Mouse (Mus musculus) CD4-positive helper T cell, adult 2 months (primary cell): ENCODE measurements around the gene Cnot6l.

Experiments used
- DNase-seq: peaks from one replicate; pipeline ENCODE4 v3.0.0-alpha.2; 2012; ENCODE audit warnings: low read depth, missing footprints, low spot score

Cnot6l gene

DNA sequence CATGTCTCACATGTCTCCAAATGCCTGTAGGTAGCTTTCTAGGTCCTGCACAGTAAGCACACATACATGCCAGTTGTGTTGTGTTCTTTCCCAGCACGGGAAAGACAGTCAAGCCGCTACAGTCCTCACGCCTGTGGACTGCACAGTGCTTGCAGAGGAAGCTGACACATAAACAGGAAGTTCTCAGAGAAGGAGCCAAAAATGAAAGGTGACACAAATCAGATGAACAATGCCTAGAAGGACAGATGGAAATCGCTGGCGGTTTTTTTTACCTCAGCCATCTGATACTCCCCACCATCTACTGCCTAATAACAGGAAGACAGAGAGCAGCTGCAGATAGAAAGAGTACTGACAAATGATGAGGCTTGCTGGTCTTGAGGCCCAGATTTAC is at the start of gene Cnot6l:
Gene Cnot6l (minus strand): TSS at position 151 of the 391 bp plus-strand sequence.
- DNase-seq = peak; percentile 87

DNA sequence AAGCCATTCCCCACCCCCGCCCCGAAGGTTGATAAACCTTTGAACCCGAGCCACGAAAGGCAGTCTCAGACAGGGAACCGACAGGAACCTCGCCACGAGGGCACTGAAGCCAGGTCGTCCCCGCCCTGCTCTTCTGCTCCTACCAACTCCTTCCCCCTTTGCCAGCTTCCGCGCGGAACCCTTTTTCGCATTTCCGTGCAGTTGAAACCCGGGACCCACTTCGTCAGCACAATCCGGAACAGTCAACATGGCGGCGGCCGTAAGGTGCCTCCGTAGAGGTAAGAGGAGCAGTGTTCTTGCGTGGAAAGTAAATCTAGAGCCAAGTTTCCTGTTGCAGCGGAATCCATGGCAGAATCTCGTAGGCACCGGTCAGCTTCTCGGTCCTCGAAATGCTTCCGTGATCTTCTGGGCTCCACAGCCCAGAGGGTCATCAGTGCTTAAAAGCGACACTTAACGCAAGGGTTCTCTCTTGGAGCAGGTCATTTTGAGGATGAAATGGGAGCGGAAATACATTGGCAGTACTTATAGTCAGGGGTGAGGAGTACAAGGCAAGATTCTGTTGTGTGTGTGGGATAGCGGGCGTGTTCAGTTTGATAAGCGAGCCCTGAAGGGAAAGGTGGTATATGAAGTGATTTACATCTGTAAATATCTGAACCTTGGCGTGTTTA is 46.1 kb upstream of the Cnot6l start:
- peak; percentile 95 for DNase-seq

DNA sequence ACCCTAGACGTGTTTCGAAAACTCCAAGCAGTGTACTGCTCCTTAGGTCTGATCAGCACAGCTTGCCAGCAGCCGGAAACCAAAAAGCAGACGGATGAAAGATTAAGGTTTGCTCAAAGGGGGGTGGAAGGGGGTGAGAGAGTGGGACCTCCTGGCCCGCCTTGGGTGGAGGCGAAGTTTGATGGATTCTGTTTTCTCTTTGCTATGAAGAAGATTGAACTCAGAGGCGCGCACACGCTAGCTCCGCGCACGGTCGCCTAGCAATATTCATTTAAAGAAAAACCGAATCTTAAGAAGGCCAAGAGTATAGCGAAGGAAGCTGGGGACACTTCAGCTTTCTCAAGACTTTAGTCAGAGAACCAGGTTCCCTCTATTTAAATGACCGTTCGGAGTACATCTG is 45.5 kb upstream of the Cnot6l start, which contains the start of gene Mrpl1:
Gene Mrpl1 (plus strand): TSS at position 35 of the 400 bp plus-strand sequence.
- peak; percentile 87 for DNase-seq

DNA sequence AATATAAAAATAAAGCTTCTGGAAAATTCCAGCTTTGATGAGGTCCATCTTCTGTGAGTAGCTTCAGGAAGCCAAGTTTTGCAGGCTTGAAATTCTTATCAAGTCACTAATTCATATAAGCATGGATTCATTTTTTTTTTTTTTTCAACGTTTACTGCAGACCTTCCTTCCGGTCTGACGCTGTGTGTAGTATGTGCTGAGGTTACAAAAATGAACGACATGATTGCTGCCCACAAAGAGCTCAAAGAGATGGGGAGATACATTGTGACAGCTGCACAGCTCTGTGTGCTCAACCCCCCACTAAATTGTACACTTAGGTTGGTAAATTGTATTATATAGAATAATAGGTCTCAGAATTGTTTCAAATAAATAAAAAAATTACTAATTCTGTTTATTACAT is 44.6 kb upstream of the Cnot6l start:
- DNase-seq = peak; percentile 82

DNA sequence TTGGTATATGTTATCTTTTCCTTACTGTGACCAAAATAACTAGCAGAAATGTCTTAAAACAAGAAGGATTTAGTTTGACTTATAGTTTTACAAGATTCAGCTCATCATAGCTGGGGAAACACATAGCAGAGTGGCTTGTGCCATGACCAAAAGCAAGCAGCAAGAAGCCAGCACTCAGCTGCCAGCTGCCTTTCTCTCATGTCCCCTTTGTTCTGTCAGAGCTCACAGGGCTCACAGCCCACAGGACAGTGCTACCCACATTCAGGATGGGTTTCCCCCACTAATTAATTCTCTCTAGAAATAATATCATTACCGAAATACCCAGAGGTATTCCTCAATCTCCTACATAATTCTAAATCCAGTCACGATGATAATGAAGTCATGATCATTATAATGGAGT is 43.6 kb upstream of the Cnot6l start:
- DNase-seq = no peak

DNA sequence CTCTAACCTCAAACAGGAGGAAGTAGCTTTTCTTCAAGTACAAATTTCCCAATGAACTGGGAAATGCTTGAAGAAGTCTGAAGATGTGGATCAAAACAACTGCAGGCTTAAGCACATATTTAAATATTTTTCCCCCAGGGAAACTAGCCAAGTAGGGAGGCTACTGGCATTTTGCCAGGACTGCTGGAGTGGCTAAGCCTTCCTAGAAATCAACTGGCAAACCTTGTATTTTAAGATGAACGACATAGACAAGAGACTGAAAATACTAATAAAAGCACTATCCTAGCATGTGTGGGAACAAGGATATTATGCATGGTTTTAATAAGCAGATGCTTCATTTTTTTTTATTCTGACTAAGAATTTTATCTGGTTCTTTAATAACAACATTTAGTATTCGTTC is 42.9 kb upstream of the Cnot6l start:
- no peak for DNase-seq

DNA sequence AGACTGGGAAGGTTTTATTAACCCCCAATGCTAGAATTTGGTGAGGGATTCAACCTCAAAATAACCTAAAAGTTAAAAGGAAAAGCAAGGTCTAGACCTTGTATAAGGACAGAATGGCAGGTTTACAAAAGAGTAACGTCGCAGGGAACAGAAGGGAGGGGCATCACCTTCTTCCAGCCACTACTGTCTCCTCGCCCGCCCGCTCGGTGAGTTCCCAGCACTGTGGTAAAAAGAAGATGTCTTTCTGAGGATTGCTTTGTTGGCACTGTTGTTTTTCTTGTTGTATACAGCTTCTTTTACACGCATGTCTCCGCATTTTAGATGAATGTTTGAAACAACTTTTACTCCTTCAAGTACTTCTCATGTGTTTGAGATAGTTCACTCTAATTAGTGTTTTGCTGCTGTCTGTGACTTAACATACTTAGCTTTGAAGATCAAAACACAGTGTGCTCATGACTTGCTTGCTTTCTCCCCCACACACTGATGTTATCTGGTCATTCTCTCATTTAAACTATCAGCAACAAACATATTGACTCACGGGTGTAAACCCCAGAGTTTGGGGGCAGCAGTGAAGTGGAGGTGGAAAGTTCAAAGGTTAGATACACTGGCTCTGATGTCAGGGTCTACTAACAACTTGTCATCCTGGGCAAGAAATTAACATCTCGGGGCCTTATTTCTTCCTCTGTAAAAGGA is 37.6 kb upstream of the Cnot6l start:
- DNase-seq = peak; percentile 66

DNA sequence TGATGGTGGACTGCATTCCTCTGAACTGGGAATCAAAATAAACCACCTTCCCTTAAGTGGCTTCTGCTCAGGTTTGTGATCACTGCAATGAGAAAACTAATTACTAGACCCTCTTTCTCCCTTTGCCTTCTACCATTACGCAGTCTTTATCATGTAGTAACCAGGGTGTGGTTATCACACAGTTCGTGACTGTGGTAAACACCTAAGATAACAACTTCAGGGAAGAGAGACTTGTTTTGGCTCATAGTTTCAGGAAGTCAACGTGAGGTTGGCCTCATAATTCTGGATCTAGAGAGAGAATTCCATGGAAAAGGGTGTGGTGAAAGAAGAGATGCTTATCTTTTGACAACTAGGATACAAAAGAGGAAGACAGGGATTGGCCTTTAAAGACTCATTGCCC is 36.3 kb upstream of the Cnot6l start:
- DNase-seq = peak; percentile 29

DNA sequence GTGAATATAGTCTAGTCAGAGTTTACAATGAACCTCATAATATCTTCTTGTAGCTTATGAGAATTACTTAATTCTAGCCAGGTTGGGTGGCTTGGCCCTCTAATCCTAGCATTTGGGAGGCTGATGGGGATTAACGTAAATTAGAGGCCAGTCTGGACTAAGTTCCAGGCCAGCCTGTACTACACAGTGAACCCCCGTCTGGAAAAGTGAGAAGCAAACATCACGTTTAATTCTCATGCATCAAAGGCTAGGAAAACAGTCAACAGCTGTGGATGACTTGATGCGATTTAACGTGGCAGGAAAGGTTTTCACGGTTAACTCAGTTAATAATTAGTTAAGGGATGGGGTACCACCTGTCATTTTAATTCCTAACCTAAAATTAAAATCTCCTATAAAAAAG is 34.3 kb upstream of the Cnot6l start:
- DNase-seq = no peak

DNA sequence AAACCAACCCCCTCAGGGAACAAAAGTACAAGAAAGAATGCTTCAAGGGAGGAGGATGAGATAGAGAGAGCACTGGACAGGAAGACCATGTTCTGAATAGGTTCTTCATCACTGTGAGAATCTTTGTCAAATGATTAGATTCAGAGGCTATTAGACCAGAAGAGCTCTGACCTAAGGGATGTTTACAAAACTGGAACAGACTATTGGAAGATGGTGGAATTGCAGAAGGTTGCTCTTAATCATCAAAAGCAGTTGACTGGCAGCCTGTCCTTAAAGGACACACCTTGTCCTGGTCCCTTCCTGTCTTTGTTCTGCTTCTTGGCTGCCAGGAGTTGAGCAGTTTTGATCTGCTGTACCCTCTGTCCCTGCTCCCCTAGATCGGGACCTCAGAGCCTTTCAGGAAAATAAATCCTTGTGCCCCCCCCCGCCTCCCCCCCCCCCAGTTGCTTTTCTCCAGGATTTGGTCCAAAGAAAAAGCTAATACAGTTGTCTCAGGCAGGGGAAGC is 32.6 kb upstream of the Cnot6l start:
- DNase-seq = no peak

DNA sequence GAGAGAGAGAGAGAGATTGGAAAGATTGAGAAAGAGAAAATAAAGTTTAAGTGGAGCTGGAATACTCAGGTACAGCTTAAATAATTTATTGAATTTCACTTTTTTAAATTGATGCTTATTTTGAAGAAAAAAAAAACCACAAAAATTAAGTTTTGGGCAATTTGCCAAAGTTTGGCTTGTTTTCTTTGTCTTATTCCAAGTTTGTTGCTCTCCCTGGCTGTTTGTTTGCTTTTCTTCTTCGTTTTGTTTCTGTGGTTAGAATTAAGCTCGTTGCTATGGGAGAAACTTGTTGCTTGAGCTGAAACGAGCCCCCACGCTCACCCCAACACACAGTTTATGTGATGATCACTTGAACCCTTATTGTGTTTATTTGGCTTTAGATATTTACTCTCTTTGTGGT is 27.3 kb upstream of the Cnot6l start:
- DNase-seq = no peak

DNA sequence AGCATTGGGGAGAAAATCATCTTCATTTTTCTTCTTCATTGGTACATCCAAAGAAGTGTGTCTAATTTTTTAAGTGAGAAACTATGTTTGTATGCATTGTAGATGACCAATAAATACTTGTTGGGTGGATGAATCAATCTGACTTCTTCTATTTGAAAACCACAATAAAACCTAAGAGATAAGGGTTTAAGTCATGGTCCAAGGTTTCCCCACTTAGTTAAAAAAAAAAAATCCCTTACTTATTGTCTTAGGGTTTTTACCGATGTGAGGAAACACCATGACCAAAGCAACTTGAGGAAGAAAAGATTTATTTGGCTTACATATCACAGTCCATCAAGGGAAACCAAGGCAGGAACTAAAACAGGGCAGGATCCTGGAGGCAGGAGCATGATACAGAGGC is 25.8 kb upstream of the Cnot6l start:
- no peak for DNase-seq

DNA sequence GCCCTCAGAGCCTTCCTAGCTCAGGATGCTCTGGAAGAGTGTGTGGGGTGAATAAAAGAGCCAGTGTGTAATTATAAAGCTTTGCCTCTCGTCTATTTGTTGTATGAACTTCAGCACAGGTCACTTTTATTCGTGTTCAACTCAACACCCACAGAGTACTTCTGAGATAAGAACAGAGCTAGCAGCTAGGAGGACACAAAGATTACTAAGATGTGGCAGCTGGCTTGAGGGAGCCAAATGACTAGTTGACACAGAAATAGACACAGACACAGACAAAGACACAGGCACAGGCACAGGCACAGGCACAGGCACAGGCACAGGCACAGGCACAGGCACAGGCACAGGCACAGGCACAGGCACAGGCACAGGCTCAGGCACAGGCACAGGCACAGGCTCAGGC is 20.0 kb upstream of the Cnot6l start:
- no peak for DNase-seq

DNA sequence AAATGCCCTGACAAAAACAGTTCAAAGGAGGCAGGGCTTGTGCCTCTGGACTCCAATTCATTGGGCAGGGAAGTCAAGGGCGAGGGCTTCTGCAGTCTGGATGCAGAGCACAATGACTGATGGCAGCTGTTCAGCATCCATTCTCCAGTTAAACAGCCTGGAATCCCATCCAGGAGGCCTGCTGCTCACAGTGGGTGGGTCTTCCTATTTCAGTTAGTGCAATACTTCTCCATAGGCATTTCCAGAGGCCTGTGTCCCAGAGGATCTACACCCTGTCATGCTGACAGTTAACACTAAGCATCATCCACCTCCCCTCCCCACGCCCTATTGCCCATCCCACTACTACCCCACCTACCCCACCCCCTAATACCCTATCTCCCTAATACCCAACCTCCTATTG is 19.2 kb upstream of the Cnot6l start:
- DNase-seq = no peak

DNA sequence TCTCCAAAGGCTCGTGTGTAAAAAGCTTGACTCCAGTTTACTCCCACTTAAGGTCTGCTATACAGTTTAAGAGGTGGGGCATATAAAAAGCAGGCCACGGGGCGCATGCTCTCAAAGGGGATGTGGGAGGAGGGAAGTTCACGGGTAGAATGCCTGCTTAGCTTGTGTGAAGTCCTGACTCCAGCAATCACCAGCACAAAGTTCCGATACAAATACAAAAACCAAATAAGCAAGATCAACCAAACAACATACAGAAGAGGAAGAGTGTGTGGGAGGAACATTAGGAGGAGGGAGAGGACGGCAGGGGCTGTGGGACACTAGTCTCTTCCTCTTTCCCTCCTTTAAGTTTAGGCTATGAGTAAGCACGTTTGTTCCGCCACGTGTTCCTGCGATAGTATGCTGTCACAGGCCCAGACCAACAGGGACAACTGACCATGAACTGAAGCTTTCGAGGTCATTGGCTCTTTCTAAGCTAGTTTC is 12.9 kb upstream of the Cnot6l start:
- DNase-seq = peak; percentile 61

DNA sequence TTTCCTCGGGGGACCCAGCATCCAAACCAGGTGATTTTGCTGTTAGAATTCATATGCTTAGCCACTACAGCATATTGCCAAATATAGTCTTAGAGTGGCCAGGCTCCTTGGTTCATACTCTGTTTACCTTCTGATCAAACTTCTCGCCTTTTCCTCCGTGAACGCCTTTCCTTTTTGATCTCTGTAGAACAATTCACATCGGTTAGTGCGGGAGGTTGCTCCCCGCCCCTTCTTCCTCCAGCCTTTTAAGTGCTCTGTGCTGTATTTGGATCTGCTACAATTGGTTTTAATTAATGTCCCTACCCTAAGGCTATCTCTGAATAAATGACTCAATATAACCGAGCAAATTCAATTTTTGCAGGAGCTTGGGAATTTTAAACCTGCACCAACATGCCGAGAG is 12.2 kb upstream of the Cnot6l start:
- peak; percentile 66 for DNase-seq

DNA sequence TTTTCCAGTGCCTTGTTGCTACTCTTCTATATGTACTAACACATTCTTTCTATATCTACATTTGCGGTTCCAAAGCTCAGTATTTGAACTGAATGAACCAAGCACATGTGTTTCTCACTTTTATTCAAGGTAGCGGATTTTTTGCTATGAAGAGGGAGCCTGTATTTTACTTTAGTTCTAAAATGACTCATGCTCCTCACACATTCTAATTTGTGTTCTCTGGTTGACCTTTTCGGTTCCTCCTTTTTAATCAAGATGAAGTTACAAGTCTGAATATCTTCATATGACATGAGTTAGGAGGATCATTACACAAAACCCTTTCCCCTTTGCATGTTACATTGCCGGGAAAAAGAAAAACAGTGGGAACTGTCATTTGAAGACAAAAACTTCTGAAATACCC is 7.8 kb upstream of the Cnot6l start:
- DNase-seq = no peak

DNA sequence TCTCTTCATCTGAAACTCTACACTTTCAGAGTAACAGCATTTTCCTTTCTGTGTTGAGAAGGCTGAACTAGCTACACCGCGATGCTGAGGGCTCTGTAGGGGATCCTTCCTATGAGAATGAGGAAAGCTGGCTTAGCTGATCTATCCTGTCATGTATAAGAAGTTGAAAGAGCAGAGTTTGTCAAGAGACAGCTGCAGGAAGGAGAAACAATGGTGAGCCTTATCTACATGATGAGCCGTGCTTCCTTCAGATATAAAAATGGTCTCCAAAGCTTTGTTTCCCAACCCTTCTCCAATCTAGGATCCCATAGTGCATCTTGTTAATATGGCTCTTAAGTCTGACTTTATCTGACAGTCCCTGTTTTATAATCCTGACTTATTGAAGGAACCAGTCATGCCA is 6.5 kb upstream of the Cnot6l start:
- no peak for DNase-seq

DNA sequence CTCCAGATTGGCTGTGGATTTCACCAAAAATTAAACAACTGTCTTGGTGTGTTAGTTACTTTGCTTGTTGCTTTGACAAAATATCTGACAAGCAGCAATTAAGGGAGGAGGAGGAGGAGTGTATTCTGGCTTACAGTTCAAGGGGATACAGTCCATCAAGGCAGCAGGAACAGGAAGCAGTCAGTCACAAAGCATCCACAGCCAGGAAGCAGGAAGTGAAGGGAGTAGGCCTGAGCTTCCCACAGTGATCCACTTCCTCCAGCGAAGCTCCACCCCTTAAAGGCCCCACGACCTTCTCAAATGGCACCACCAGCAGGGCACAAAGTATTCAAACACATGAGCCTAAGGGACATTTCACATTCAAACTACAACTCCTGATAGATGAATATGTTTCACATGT is 2.8 kb upstream of the Cnot6l start:
- DNase-seq = peak; percentile 30

DNA sequence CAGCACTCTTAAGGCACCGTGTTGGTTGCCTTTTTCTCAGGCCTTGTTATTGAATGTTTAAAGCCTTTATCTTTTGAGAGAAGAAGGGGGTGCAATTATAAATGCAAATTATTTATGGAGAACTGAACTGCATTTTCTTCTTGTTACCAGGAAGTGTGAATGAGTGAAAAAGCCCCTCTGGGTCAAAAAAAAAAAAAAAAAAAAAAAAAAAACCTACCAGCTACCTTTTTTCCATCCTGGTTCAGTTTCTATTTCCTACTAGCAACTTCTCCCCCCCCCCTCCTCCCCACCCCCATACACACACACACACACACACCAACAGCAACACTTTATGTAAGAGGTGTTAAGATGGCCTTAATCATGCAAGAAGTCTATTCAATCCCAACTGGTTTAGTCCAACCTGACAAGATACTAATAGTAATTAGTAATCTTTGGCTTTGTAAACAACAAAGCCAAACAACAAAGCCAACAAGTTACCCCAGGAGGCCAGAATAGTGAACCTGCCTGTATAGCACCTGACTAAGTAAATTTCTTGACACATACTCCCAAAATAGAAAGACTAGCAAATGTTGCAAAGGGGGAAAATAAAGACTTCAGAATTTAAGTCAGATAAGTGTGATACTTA is 463 bp downstream of the Cnot6l start:
- DNase-seq = peak; percentile 70

DNA sequence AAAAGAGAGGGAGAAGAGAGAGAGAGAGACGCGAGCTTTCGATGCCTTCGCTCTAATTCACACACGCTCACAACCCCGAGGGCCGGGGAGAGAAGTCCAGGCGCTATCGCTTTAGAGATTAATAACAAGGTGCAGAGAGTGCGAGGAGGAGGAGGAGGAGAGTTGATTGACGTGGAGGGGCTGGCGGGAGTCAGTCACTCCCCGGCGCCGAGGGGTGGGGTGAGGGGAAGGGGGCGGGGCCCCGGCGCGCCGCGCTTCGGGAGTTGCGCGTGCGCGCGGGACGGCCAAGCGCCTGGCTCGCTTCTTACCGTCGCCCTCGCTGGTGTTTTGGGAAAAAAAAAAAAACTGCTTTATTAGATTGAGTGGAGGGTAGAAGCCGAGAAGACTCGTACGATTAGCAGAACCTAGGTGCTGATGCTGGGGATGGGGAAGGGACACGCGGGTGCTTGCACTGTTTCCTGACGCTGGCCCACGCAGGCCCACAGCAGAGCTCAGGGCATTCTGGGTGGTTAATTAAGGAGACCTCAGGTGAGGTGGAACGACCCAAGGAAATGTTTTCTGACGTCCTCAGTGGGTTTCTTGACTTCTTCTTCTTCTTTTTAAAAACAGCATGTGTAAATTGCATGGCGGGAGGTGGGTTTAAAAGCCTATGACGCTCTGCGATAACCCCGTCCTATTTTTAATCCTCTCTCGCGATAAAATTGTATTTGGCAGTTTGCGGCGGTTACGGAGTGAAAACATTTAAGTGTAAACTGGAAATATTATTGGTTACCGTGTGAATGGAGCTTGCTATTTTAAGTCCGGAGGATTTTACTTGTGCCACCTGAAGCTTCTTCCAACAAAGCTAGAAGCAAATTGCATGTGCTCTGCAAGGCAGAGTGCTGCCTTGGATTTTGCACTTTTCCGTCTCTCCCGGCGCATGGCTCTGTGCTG is 1.3 kb downstream of the Cnot6l start:
- DNase-seq = peak; percentile 90
